Mouse (Mus musculus) CH12.LX (cell line): ENCODE measurements at regions not wholly inside any gene's neighbourhood (a gene's known extent, or its start where the extent isn't known, plus 50 kb on each side); places are given as distances from the start of the nearest gene placed in this dataset.

Source experiments
- CHD1 ChIP-seq: IDR thresholded peaks from 2 replicates; pipeline ENCODE4 v1.6.1; 2012; ENCODE audit warnings: low read depth, low read length, improper control_type of control experiment, inconsistent platforms
- CHD2 ChIP-seq: IDR thresholded peaks from 2 replicates; pipeline ENCODE4 v1.6.1; 2011; ENCODE audit warnings: low read length, improper control_type of control experiment
- CTCF ChIP-seq, 2 experiments: IDR thresholded peaks in 1 of 2; conservative IDR thresholded peaks in 1 of 2; 2 replicates each; pipeline ENCODE4 v1.5.1; 2011 to 2012; ENCODE audit warnings: low read depth in 2 of 2, low read length in 2 of 2, improper control_type of control experiment in 1 of 2, inconsistent platforms in 1 of 2, mild to moderate bottlenecking in 1 of 2, moderate library complexity in 1 of 2
- EP300 ChIP-seq: IDR thresholded peaks from 2 replicates; pipeline ENCODE4 v1.6.1; 2011; ENCODE audit warnings: low read length, improper control_type of control experiment
- JUND ChIP-seq: conservative IDR thresholded peaks from 2 replicates; pipeline ENCODE4 v1.6.1; 2011; ENCODE audit warnings: low read depth, low read length, improper control_type of control experiment
- KAT2A ChIP-seq: IDR thresholded peaks from 2 replicates; pipeline ENCODE4 v1.6.1; 2012; ENCODE audit warnings: low read length, improper control_type of control experiment, inconsistent platforms; ENCODE audit not compliant: insufficient replicate concordance
- MAFK ChIP-seq: IDR thresholded peaks from 2 replicates; pipeline ENCODE4 v1.6.1; 2011; ENCODE audit warnings: low read length, improper control_type of control experiment; ENCODE audit not compliant: insufficient replicate concordance
- NRF1 ChIP-seq: IDR thresholded peaks from 2 replicates; pipeline ENCODE4 v1.6.1; 2014; ENCODE audit warnings: low read depth, mild to moderate bottlenecking, inconsistent platforms, low read length, improper control_type of control experiment, moderate library complexity
- POLR2A ChIP-seq: IDR thresholded peaks from 2 replicates; pipeline ENCODE4 v1.6.1; 2011; ENCODE audit warnings: low read depth, mild to moderate bottlenecking, improper control_type of control experiment, low read length
- POLR2AphosphoS2 ChIP-seq: IDR thresholded peaks from 2 replicates; pipeline ENCODE4 v1.6.1; 2011; ENCODE audit warnings: low read depth, low read length, improper control_type of control experiment
- SIN3A ChIP-seq: IDR thresholded peaks from 2 replicates; pipeline ENCODE4 v1.6.1; 2012; ENCODE audit warnings: low read length, improper control_type of control experiment, inconsistent platforms
- ZMIZ1 ChIP-seq: IDR thresholded peaks from 2 replicates; pipeline ENCODE4 v1.6.1; 2012; ENCODE audit warnings: low read depth, mild to moderate bottlenecking, inconsistent platforms, low read length, improper control_type of control experiment

DNA sequence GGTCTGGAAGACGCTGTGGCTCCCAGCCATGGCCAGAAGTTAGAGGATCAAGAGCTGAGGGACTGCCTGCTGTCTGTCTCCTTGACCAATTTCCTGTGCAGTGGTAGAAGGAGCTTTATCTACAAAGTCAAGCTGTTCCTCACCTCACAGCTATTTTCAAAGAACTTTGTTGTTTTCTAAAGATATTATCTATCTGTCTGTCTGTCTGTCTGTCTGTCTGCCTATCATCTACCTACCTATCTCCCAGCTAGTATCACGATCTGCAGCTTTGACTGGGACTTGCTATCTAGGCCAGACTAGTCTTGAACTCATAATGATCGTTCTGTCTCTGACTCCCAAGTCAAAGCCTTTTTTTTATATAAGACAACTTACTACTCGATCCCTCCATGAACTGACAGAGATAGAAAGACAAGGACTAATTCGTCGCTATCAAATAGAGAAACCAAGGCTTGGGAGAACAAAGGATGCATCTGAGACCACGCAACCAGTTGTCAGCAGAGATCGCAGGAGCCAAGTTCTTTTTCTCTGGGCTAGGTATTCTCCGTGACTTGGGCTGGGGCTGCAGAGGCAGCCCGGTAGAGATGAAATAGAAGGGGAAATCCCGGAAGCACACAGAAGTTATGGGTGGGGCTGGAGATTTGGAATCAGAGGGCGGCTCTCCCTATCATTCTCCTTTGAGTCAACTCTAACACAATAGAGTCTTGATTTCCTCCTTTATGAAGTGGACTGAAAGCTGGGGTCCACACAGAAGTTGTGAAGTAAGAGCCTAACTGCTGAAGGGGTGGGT, 59.2 kb upstream of the Haao start:
- no peak for TF ChIP-seq EP300
- no peak for TF ChIP-seq SIN3A
- TF ChIP-seq POLR2A = no peak
- no peak for TF ChIP-seq MAFK
- TF ChIP-seq POLR2AphosphoS2 = no peak
- TF ChIP-seq CTCF (conservative IDR thresholded peaks at IDR 0.05 in 1 of 2, IDR thresholded peaks at IDR 0.05 in 1 of 2; ENCODE audit: low read depth in 2 of 2, low read length in 2 of 2) = no peak
- no peak for TF ChIP-seq ZMIZ1
- TF ChIP-seq KAT2A = no peak
- no peak for TF ChIP-seq CHD1
- no peak for TF ChIP-seq CHD2
- TF ChIP-seq NRF1 = no peak
- no peak for TF ChIP-seq JUND
